Mouse (Mus musculus): ENCODE measurements around the gene Glb1l3.

DNA sequence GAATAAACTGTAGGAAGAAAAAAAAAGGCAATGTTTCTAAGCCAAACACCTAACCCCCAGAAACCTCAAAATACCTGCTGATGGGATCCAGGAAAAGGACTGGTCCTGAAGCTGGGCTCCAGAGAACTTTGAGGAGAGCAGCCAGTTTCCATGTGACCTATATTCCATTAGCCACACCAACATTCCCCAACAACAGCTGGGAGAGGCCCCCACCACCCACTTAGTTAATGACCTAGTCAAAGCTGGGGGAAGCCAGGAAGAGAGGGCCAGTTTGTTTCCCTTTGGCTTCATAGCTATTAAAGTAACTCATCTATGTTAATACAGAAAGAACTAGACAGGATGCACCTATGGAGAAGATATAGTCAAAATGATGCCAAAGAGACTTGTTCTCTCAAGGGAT, 56.4 kb downstream of the Glb1l3 start:
- no peak for TF ChIP-seq CTCF (IDR thresholded peaks at IDR 0.05; ENCODE audit: extremely low read depth, insufficient read length, insufficient replicate concordance, low read depth, low read length)
- no peak for TF ChIP-seq POLR2A (IDR thresholded peaks at IDR 0.05; ENCODE audit: low read depth, low read length)
